ENCODE assay signal across 8 mouse cellular contexts in genomic region chr3:96593790-96594560, GRCm38 (mm10). TPM values are rescaled to one million over a fixed set of nuclear protein-coding genes. Genes with fewer than 3 reads are reported as not detected.
DNase-seq lines count a peak whose midpoint lies in the region; ATAC-seq and TF ChIP-seq lines count a peak whose summit lies in the region.

Polr3gl (minus strand) TSS chr3:96594181.

- H3K4me2 ChIP-seq in forebrain, postnatal 0 days (ENCODE audit: low read depth) = peak within 1 kb of the TSS; percentile 68
- H3K4me2 ChIP-seq in lung, embryonic 16.5 days (ENCODE audit: low read depth, low read length) = peak within 1 kb of the TSS; percentile 81

- ATAC-seq in G1E (ENCODE audit: extremely low read depth, insufficient number of reproducible peaks, low FRiP score, poor library complexity, severe bottlenecking) = peak; percentile 99
- peak; percentile 87 for ATAC-seq in forebrain, postnatal 0 days
- ATAC-seq in lung, embryonic 16.5 days (ENCODE audit: low read depth) = peak; percentile 92

- under 1% methylated on average over 38 of the region's 38 CpGs for WGBS in forebrain, postnatal 0 days
- WGBS in lung, embryonic 16.5 days = 0% methylated on average over 36 of the region's 38 CpGs

- H3K9me3 ChIP-seq in G1E (replicated peaks) = peaks cover 8% of the 10 kb centered on the region
- H3K9me3 ChIP-seq in forebrain, postnatal 0 days (ENCODE audit: low read length) = no peaks in the 10 kb centered on the region
- no peaks in the 10 kb centered on the region for H3K9me3 ChIP-seq in lung, embryonic 16.5 days (ENCODE audit: control insufficient read depth, low read length)

- H3K4me1 ChIP-seq in G1E (ENCODE audit: insufficient read depth, low read depth, low read length) = peaks cover 47% of the 10 kb centered on the region
- peaks cover 22% of the 10 kb centered on the region; the same call in 1 of the 2 replicates for H3K4me1 ChIP-seq in forebrain, postnatal 0 days (ENCODE audit: insufficient read depth)
- H3K4me1 ChIP-seq in lung, embryonic 16.5 days (replicated peaks; ENCODE audit: control insufficient read depth, insufficient read depth, low read length) = peaks cover 21% of the 10 kb centered on the region

- H3K4me3 ChIP-seq in G1E (ENCODE audit: low read depth, low read length) = peak within 1 kb of the TSS; percentile 82
- H3K4me3 ChIP-seq in forebrain, postnatal 0 days (ENCODE audit: low read depth, low read length) = peak within 1 kb of the TSS; percentile 57
- peak within 1 kb of the TSS; percentile 69 for H3K4me3 ChIP-seq in lung, embryonic 16.5 days (ENCODE audit: low read length)

- peaks cover 9% of the 10 kb centered on the region for H3K36me3 ChIP-seq in G1E (replicated peaks)
- no peaks in the 10 kb centered on the region for H3K36me3 ChIP-seq in forebrain, postnatal 0 days (ENCODE audit: insufficient read depth)
- no peaks in the 10 kb centered on the region for H3K36me3 ChIP-seq in lung, embryonic 16.5 days (ENCODE audit: control insufficient read depth, insufficient read depth, low read length)

- no peak for TF ChIP-seq CTCF in G1E (IDR thresholded peaks at IDR 0.05; ENCODE audit: low read depth, low read length)
- peak; percentile 42 for TF ChIP-seq CTCF in forebrain, postnatal 0 days (IDR thresholded peaks at IDR 0.05; ENCODE audit: low read depth)

- DNase-seq in G1E (ENCODE audit: low spot score) = peak; percentile 96
- DNase-seq in cerebellum, adult 18-20 months = peak; percentile 96 to 98
- DNase-seq in forebrain, postnatal 0 days = peak; percentile 95
- peak; percentile 95 for DNase-seq in heart, postnatal 4 days
- DNase-seq in layer of hippocampus, adult 9-10 months (ENCODE audit: low spot score) = peak; percentile 91
- DNase-seq in ovary, postnatal 10 days (ENCODE audit: low spot score) = peak; percentile 88
- DNase-seq in thymus, postnatal 10 days (ENCODE audit: low spot score in 2 of 2) = peak; percentile 91

- peak within 1 kb of the TSS; percentile 69 for H3K9ac ChIP-seq in forebrain, postnatal 0 days
- H3K9ac ChIP-seq in lung, embryonic 16.5 days (ENCODE audit: low read length) = peak within 1 kb of the TSS; percentile 78

- peaks cover 37% of the 10 kb centered on the region for H3K27me3 ChIP-seq in G1E (ENCODE audit: insufficient read depth, low read length)
- no peaks in the 10 kb centered on the region for H3K27me3 ChIP-seq in forebrain, postnatal 0 days (ENCODE audit: insufficient read depth, low read length)
- H3K27me3 ChIP-seq in lung, embryonic 16.5 days (ENCODE audit: control insufficient read depth, insufficient read depth, low read depth, low read length) = peaks cover 18% of the 10 kb centered on the region

- H3K27ac ChIP-seq in forebrain, postnatal 0 days (ENCODE audit: low read depth, low read length) = peak within 1 kb of the TSS; percentile 90
- peak within 1 kb of the TSS; percentile 87 for H3K27ac ChIP-seq in lung, embryonic 16.5 days (ENCODE audit: low read length)

RNA-seq across cellular contexts. Expression of gene Polr3gl, which starts in this region (rescaled TPM):
- total RNA-seq in G1E (2014; fragmentation: Nextera tagmentation) (40.0 and 45.7 TPM in 2 replicates), G1E (2017) (35.4 and 40.7 TPM in 2 replicates)
- polyA plus RNA-seq in G1E (2012) = 12.0 and 12.5 TPM in 2 replicates
- 25.7 and 31.8 TPM in 2 replicates for total RNA-seq in forebrain, postnatal 0 days (2014; rRNA removed)
- 27.8 and 35.9 TPM in 2 replicates for polyA plus RNA-seq in forebrain, postnatal 0 days (2015; fragmentation: Nextera tagmentation; extraction: Ambion mirVana)
- total RNA-seq in heart, postnatal 4 days (2021) = 10 to 100 TPM; 20.4 to 24.0 TPM
- 35.9 TPM in 2 replicates for polyA plus RNA-seq in lung, embryonic 16.5 days (2015; fragmentation: Nextera tagmentation; extraction: Ambion mirVana)

Comparison
In these comparisons a context has a peak if more than half of its experiments do, and no peak if none do; other contexts are left out.
1. Peak in every context shown above with its lines: DNase-seq, ATAC-seq, H3K4me3 ChIP-seq and H3K27ac ChIP-seq.